Mouse (Mus musculus): ENCODE results near the gene Arhgap27. TPM values are rescaled to one million over a fixed set of nuclear protein-coding genes. Genes with fewer than 3 reads are reported as not detected.

The Arhgap27 gene
- polyA plus RNA-seq, 1 experiment from 2014 or later = 15.6 TPM

- 67% methylated on average over 5 of the region's 5 CpGs for WGBS
- Histone ChIP-seq H3K4me2 (replicated peaks; ENCODE audit: low read depth, low read length) (no peak overlapping the region), H3K4me1 (ENCODE audit: control insufficient read depth, insufficient read depth, low read length) (peaks cover 14% of the 10 kb centered on the region), H3K9me3 (ENCODE audit: control insufficient read depth, low read length) (no peaks in the 10 kb centered on the region), H3K27ac (ENCODE audit: low read depth, low read length) (peak overlapping the region; percentile 51), H3K4me3 (ENCODE audit: low read length) (no peak overlapping the region), H3K36me3 (ENCODE audit: control insufficient read depth, insufficient read depth, low read length) (no peaks in the 10 kb centered on the region), H3K27me3 (ENCODE audit: control insufficient read depth, insufficient read depth, low read length) (no peaks in the 10 kb centered on the region), H3K9ac (ENCODE audit: low read depth, low read length) (0 out of 2 replicates have a peak overlapping the region, but pooled peaks have one; percentile 7)
- ATAC-seq (ENCODE audit: low FRiP score, low TSS enrichment) = no peak
Observed at GRCm38 (mm10) chr11:103315379-103315778, 48.1 kb downstream of the Arhgap27 start.

- H3K4me3 ChIP-seq (ENCODE audit: low read length) = no peak overlapping the region
- no peak for ATAC-seq (ENCODE audit: low FRiP score, low TSS enrichment)
- peak overlapping the region; percentile 51 for H3K27ac ChIP-seq (ENCODE audit: low read depth, low read length)
- H3K9me3 ChIP-seq (ENCODE audit: control insufficient read depth, low read length) = no peaks in the 10 kb centered on the region
- no peaks in the 10 kb centered on the region for H3K27me3 ChIP-seq (ENCODE audit: control insufficient read depth, insufficient read depth, low read length)
- H3K4me2 ChIP-seq (replicated peaks; ENCODE audit: low read depth, low read length) = no peak overlapping the region
- H3K4me1 ChIP-seq (ENCODE audit: control insufficient read depth, insufficient read depth, low read length) = peaks cover 14% of the 10 kb centered on the region
- 71% methylated on average over 10 of the region's 10 CpGs for WGBS
- no peaks in the 10 kb centered on the region for H3K36me3 ChIP-seq (ENCODE audit: control insufficient read depth, insufficient read depth, low read length)
- no peak overlapping the region for H3K9ac ChIP-seq (ENCODE audit: low read depth, low read length)
Observed at GRCm38 (mm10) chr11:103314736-103315374, 48.6 kb downstream of the Arhgap27 start.

GRCm38 (mm10) chr11:103313542-103313941, 50.0 kb downstream of the Arhgap27 start:
- no peaks in the 10 kb centered on the region for H3K36me3 ChIP-seq (ENCODE audit: control insufficient read depth, insufficient read depth, low read length)
- WGBS = 75% methylated on average over 6 of the region's 6 CpGs
- peaks cover 14% of the 10 kb centered on the region for H3K4me1 ChIP-seq (ENCODE audit: control insufficient read depth, insufficient read depth, low read length)
- no peak overlapping the region for H3K9ac ChIP-seq (ENCODE audit: low read depth, low read length)
- H3K27ac ChIP-seq (ENCODE audit: low read depth, low read length) = no peak overlapping the region
- no peaks in the 10 kb centered on the region for H3K9me3 ChIP-seq (ENCODE audit: control insufficient read depth, low read length)
- H3K4me2 ChIP-seq (replicated peaks; ENCODE audit: low read depth, low read length) = no peak overlapping the region
- ATAC-seq (ENCODE audit: low FRiP score, low TSS enrichment) = no peak
- no peak overlapping the region for H3K4me3 ChIP-seq (ENCODE audit: low read length)
- no peaks in the 10 kb centered on the region for H3K27me3 ChIP-seq (ENCODE audit: control insufficient read depth, insufficient read depth, low read length)

- peaks cover 14% of the 10 kb centered on the region for H3K4me1 ChIP-seq (ENCODE audit: control insufficient read depth, insufficient read depth, low read length)
- H3K4me2 ChIP-seq (replicated peaks; ENCODE audit: low read depth, low read length) = no peak overlapping the region
- H3K9ac ChIP-seq (ENCODE audit: low read depth, low read length) = no peak overlapping the region
- H3K9me3 ChIP-seq (ENCODE audit: control insufficient read depth, low read length) = no peaks in the 10 kb centered on the region
- no peaks in the 10 kb centered on the region for H3K36me3 ChIP-seq (ENCODE audit: control insufficient read depth, insufficient read depth, low read length)
- 46% methylated on average over 8 of the region's 8 CpGs for WGBS
- ATAC-seq (ENCODE audit: low FRiP score, low TSS enrichment) = no peak
- H3K27ac ChIP-seq (ENCODE audit: low read depth, low read length) = peak overlapping the region; percentile 38; the same call in 1 of the 2 replicates
- no peak overlapping the region for H3K4me3 ChIP-seq (ENCODE audit: low read length)
- no peaks in the 10 kb centered on the region for H3K27me3 ChIP-seq (ENCODE audit: control insufficient read depth, insufficient read depth, low read length)
Observed at GRCm38 (mm10) chr11:103312655-103313255, 50.7 kb downstream of the Arhgap27 start.

- H3K36me3 ChIP-seq (ENCODE audit: control insufficient read depth, insufficient read depth, low read length) = no peaks in the 10 kb centered on the region
- H3K9ac ChIP-seq (ENCODE audit: low read depth, low read length) = peak overlapping the region; percentile 37; the same call in 1 of the 2 replicates
- H3K27me3 ChIP-seq (ENCODE audit: control insufficient read depth, insufficient read depth, low read length) = no peaks in the 10 kb centered on the region
- peak overlapping the region; percentile 10; the same call in 1 of the 2 replicates for H3K27ac ChIP-seq (ENCODE audit: low read depth, low read length)
- 3% methylated on average over 30 of the region's 30 CpGs for WGBS
- H3K4me3 ChIP-seq (ENCODE audit: low read length) = peak overlapping the region; percentile 26; the same call in 1 of the 2 replicates
- H3K9me3 ChIP-seq (ENCODE audit: control insufficient read depth, low read length) = no peaks in the 10 kb centered on the region
- H3K4me1 ChIP-seq (ENCODE audit: control insufficient read depth, insufficient read depth, low read length) = peaks cover 14% of the 10 kb centered on the region
- ATAC-seq (ENCODE audit: low FRiP score, low TSS enrichment) = peak; percentile 71
- H3K4me2 ChIP-seq (replicated peaks; ENCODE audit: low read depth, low read length) = peak overlapping the region; percentile 42
Observed at GRCm38 (mm10) chr11:103311960-103312611, 51.4 kb downstream of the Arhgap27 start.

GRCm38 (mm10) chr11:103309956-103310574, 53.4 kb downstream of the Arhgap27 start:
- H3K4me1 ChIP-seq (ENCODE audit: control insufficient read depth, insufficient read depth, low read length) = peaks cover 7% of the 10 kb centered on the region
- no peak for ATAC-seq (ENCODE audit: low FRiP score, low TSS enrichment)
- H3K4me3 ChIP-seq (ENCODE audit: low read length) = no peak overlapping the region
- 74% methylated on average over 10 of the region's 10 CpGs for WGBS
- no peaks in the 10 kb centered on the region for H3K36me3 ChIP-seq (ENCODE audit: control insufficient read depth, insufficient read depth, low read length)
- H3K27me3 ChIP-seq (ENCODE audit: control insufficient read depth, insufficient read depth, low read length) = no peaks in the 10 kb centered on the region
- H3K4me2 ChIP-seq (replicated peaks; ENCODE audit: low read depth, low read length) = no peak overlapping the region
- H3K9me3 ChIP-seq (ENCODE audit: control insufficient read depth, low read length) = no peaks in the 10 kb centered on the region
- H3K9ac ChIP-seq (ENCODE audit: low read depth, low read length) = no peak overlapping the region
- H3K27ac ChIP-seq (ENCODE audit: low read depth, low read length) = no peak overlapping the region

GRCm38 (mm10) chr11:103307910-103308309, 55.6 kb downstream of the Arhgap27 start:
- 50% methylated on average over 8 of the region's 8 CpGs for WGBS
- no peak overlapping the region for H3K4me3 ChIP-seq (ENCODE audit: low read length)
- H3K27me3 ChIP-seq (ENCODE audit: control insufficient read depth, insufficient read depth, low read length) = no peaks in the 10 kb centered on the region
- no peak overlapping the region for H3K27ac ChIP-seq (ENCODE audit: low read depth, low read length)
- H3K9ac ChIP-seq (ENCODE audit: low read depth, low read length) = no peak overlapping the region
- H3K36me3 ChIP-seq (ENCODE audit: control insufficient read depth, insufficient read depth, low read length) = no peaks in the 10 kb centered on the region
- peaks cover 2% of the 10 kb centered on the region; the same call in 1 of the 2 replicates for H3K4me1 ChIP-seq (ENCODE audit: control insufficient read depth, insufficient read depth, low read length)
- no peaks in the 10 kb centered on the region for H3K9me3 ChIP-seq (ENCODE audit: control insufficient read depth, low read length)
- ATAC-seq (ENCODE audit: low FRiP score, low TSS enrichment) = no peak
- no peak overlapping the region for H3K4me2 ChIP-seq (replicated peaks; ENCODE audit: low read depth, low read length)

- H3K4me3 ChIP-seq (ENCODE audit: low read length) = no peak overlapping the region
- H3K9me3 ChIP-seq (ENCODE audit: control insufficient read depth, low read length) = peaks cover 6% of the 10 kb centered on the region; the same call in 1 of the 2 replicates
- H3K36me3 ChIP-seq (ENCODE audit: control insufficient read depth, insufficient read depth, low read length) = no peaks in the 10 kb centered on the region
- no peak overlapping the region for H3K27ac ChIP-seq (ENCODE audit: low read depth, low read length)
- ATAC-seq (ENCODE audit: low FRiP score, low TSS enrichment) = no peak
- no peaks in the 10 kb centered on the region for H3K4me1 ChIP-seq (ENCODE audit: control insufficient read depth, insufficient read depth, low read length)
- H3K27me3 ChIP-seq (ENCODE audit: control insufficient read depth, insufficient read depth, low read length) = no peaks in the 10 kb centered on the region
- H3K9ac ChIP-seq (ENCODE audit: low read depth, low read length) = no peak overlapping the region
- 86% methylated on average over 9 of the region's 9 CpGs for WGBS
- no peak overlapping the region for H3K4me2 ChIP-seq (replicated peaks; ENCODE audit: low read depth, low read length)
Observed at GRCm38 (mm10) chr11:103304525-103304924, 59.0 kb downstream of the Arhgap27 start.

All from kidney, embryonic 14.5 days (tissue).